Mouse (Mus musculus) embryonic facial prominence, embryonic 14.5 days (tissue): ENCODE measurements at regions not wholly inside any gene's neighbourhood (a gene's known extent, or its start where the extent isn't known, plus 50 kb on each side); places are given as distances from the start of the nearest gene placed in this dataset.
"Not testable (repeated sequence)": the region's sequence is repeated elsewhere in the genome, so short reads cannot be mapped to it uniquely, and the experiment has no call there.

ENCODE experiments used
- ATAC-seq: fragments of 200-750 bp; cut with Nextera tagmentation; 2 replicates; pipeline ENCODE4 v1.8.0; 2017; ENCODE audit warnings: low read depth, moderate number of reproducible peaks, moderate TSS enrichment
- DNase-seq: peaks from one replicate; pipeline ENCODE4 v3.0.0-alpha.2; 2015; ENCODE audit warnings: low spot score
- H3K27ac ChIP-seq: fragments of 300-500 bp; sonication (generic); replicated peaks from 2 replicates; pipeline ENCODE4 v1.5.1; 2014; ENCODE audit warnings: low read depth, mild to moderate bottlenecking, low read length, moderate library complexity
- H3K27me3 ChIP-seq: fragments of 300-500 bp; sonication (generic); replicated peaks from 2 replicates; pipeline ENCODE4 v1.6.1; 2014; ENCODE audit warnings: low read length; ENCODE audit not compliant: control insufficient read depth, insufficient read depth
- H3K36me3 ChIP-seq: fragments of 300-500 bp; sonication (generic); 2 replicates; pipeline ENCODE4 v1.6.1; 2014; ENCODE audit warnings: low read length, mixed read lengths; ENCODE audit not compliant: control insufficient read depth, insufficient read depth
- H3K4me1 ChIP-seq: fragments of 300-500 bp; sonication (generic); 2 replicates; pipeline ENCODE4 v1.6.1; 2014; ENCODE audit warnings: antibody characterized with exemption, low read length; ENCODE audit not compliant: control insufficient read depth, insufficient read depth
- H3K4me2 ChIP-seq: fragments of 300-500 bp; sonication (generic); 2 replicates; pipeline ENCODE4 v1.6.1; 2014; ENCODE audit warnings: low read depth, mild to moderate bottlenecking, low read length, moderate library complexity, mixed read lengths
- H3K4me3 ChIP-seq: fragments of 300-500 bp; sonication (generic); 2 replicates; pipeline ENCODE4 v1.5.1; 2014; ENCODE audit warnings: low read depth, mild to moderate bottlenecking, low read length
- H3K9ac ChIP-seq: fragments of 300-500 bp; sonication (generic); 2 replicates; pipeline ENCODE4 v1.6.1; 2014; ENCODE audit warnings: low read depth, mild to moderate bottlenecking, low read length, moderate library complexity, mixed read lengths
- H3K9me3 ChIP-seq: fragments of 300-500 bp; sonication (generic); 2 replicates; pipeline ENCODE4 v1.6.1; 2016; ENCODE audit warnings: low read length; ENCODE audit not compliant: control insufficient read depth
- WGBS: fragments of 180-500 bp; shearing (Covaris S2); extraction: QIAGEN DNeasy Blood & Tissue Kit; methylation state at CpG from one replicate; pipeline ENCODE4 v1.1.7; 2014; 5-methylcytosine and 5-hydroxymethylcytosine counted together

DNA sequence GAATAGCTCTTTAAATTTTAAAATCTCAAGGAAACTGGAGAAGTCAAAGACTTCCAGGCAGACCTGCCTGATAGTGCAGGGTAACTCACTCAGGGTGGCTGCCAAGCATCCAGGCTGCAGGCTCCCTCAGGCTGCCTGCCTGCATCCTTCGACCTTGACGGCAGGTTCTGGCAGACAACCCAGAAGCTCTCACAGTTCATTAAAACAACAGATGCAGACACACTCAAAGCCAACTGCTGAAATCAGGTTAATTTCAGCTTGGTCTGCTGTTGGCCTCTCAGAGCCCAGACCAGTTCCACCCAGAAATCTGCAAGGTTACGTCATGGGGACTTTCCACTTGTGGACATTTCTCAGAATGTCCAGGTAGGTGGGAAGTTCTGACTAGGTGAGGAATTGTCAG, 109.3 kb upstream of the Frmd4a start:
- ATAC-seq: peak; percentile 62; the same call in 1 of the 2 replicates
- no peak overlapping the region for H3K9ac ChIP-seq
- no peaks in the 10 kb centered on the region for H3K9me3 ChIP-seq
- 58% methylated on average over 3 of the region's 3 CpGs for WGBS
- peak; percentile 68 for DNase-seq
- no peak overlapping the region for H3K27ac ChIP-seq
- no peaks in the 10 kb centered on the region for H3K36me3 ChIP-seq
- no peak overlapping the region for H3K4me3 ChIP-seq
- H3K27me3 ChIP-seq: no peaks in the 10 kb centered on the region
- no peaks in the 10 kb centered on the region; the same call in 1 of the 2 replicates for H3K4me1 ChIP-seq
- no peak overlapping the region for H3K4me2 ChIP-seq

DNA sequence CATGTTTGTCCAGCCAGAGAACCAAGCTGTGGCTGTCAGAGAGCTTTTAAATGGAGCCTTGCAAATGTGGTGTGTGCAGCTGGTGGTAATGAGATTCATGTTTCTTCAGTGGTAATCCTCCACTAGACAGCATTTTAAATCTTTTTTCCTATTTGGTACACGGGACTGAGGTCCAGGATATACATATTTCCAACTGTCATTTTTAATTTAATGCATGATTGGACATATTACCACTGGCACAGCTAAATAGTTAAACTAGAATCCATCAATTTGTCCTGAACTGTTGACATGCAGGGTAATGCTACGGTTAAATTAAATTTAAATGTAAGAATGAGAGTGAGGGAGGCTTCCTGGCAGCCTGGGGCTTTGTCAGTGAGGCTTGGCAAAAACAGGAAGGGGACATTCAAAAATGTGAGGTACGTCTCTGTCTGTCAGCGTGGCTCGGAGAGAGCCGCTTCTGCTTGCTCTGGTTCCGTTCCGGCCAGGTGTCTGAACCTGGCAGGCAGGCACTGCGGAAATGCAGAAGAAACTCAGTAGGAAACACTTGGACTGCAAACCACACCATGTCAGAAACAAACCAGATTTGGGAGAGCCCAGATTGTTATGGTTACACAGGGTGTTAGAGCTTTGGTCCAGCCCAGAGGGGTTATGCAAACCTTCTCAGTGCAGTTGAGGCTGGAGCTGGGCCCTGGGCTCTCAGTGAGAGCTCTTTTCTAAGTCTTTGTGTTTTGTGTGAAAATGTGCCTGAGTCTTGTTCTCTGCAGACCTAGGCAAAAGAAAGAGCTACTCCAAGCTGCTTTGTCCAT, 107.2 kb upstream of the Frmd4a start:
- 39% methylated on average over 9 of the region's 9 CpGs for WGBS
- peak; percentile 60; the same call in 1 of the 2 replicates for ATAC-seq
- no peak overlapping the region for H3K27ac ChIP-seq
- H3K27me3 ChIP-seq: no peaks in the 10 kb centered on the region
- H3K9me3 ChIP-seq: no peaks in the 10 kb centered on the region
- peak; percentile 63 for DNase-seq
- no peaks in the 10 kb centered on the region for H3K36me3 ChIP-seq
- no peaks in the 10 kb centered on the region; the same call in 1 of the 2 replicates for H3K4me1 ChIP-seq
- no peak overlapping the region for H3K4me2 ChIP-seq
- no peak overlapping the region for H3K9ac ChIP-seq
- no peak overlapping the region for H3K4me3 ChIP-seq

DNA sequence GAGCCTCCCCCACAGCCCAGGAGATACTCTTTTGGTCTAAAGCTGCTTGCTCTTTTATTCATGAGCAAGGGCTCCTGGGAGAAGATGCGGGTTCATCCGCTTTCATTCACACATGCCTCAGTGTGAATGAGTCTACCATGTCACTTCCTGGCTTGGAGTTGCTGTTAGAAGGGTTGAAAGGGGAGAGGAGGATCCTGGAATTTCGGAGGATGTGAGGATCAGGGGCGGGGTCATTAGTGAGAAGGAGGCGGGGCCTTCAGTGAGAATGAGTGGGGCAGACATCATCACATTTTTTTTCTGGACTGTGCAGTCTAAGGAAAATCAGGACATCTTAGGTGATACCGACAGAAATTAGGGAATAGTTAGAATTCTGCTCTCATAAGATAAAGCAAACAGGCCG, 102.4 kb upstream of the Frmd4a start:
- no peaks in the 10 kb centered on the region for H3K27me3 ChIP-seq
- no peak overlapping the region for H3K4me3 ChIP-seq
- WGBS: 80% methylated on average over 7 of the region's 7 CpGs
- no peaks in the 10 kb centered on the region for H3K4me1 ChIP-seq
- no peaks in the 10 kb centered on the region for H3K9me3 ChIP-seq
- no peak overlapping the region for H3K4me2 ChIP-seq
- ATAC-seq (no peak), DNase-seq (no peak)
- H3K36me3 ChIP-seq: no peaks in the 10 kb centered on the region
- no peak overlapping the region for H3K27ac ChIP-seq
- H3K9ac ChIP-seq: no peak overlapping the region

DNA sequence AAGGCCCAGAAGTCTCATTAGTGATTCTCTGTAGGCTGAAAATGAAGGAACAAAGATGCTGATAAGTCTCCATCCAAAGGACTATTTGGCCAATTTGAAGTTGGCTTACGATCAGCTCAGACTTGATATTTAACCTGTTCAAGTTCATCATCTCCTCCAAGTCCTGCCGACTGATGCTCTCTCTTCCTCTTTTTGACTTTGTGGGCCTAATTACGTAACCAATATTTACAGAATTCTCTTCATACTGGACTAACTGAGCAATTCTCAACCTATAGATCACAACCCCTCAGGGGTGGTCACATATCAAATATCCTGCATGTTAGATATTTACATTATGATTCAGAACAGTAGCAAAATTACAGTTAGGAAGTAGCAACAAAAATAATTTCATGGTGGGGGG, 101.2 kb upstream of the Frmd4a start:
- Histone ChIP-seq H3K4me3 (no peak overlapping the region), H3K9me3 (no peaks in the 10 kb centered on the region), H3K27ac (no peak overlapping the region), H3K27me3 (no peaks in the 10 kb centered on the region), H3K4me1 (no peaks in the 10 kb centered on the region), H3K36me3 (no peaks in the 10 kb centered on the region), H3K9ac (no peak overlapping the region), H3K4me2 (no peak overlapping the region)
- WGBS: 93% methylated on average over 3 of the region's 3 CpGs
- ATAC-seq (no peak), DNase-seq (no peak)

DNA sequence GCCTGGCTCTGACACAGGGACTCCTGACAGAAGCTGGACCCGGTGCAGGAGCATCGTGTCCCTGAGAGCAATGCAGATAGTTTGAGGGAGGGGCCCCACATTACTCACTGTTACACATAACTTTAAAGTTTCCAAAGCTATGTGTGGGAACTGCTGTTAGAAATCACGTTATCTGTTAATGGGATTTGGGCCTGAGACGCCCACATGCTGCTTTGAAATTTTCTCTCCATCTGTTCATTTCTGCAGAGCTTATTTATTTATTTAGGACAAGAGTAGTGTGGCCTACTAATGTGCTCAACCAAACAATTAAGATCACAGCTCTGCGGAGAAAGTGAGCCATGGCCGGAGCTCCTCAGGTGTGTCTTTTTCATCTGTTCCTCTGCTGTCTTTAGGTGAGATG, 99.4 kb upstream of the Frmd4a start:
- ATAC-seq (no peak), DNase-seq (no peak)
- Histone ChIP-seq H3K4me3 (no peak overlapping the region), H3K27me3 (no peaks in the 10 kb centered on the region), H3K27ac (no peak overlapping the region), H3K4me2 (no peak overlapping the region), H3K4me1 (no peaks in the 10 kb centered on the region), H3K9me3 (no peaks in the 10 kb centered on the region), H3K9ac (no peak overlapping the region), H3K36me3 (no peaks in the 10 kb centered on the region)
- 69% methylated on average over 6 of the region's 6 CpGs for WGBS

DNA sequence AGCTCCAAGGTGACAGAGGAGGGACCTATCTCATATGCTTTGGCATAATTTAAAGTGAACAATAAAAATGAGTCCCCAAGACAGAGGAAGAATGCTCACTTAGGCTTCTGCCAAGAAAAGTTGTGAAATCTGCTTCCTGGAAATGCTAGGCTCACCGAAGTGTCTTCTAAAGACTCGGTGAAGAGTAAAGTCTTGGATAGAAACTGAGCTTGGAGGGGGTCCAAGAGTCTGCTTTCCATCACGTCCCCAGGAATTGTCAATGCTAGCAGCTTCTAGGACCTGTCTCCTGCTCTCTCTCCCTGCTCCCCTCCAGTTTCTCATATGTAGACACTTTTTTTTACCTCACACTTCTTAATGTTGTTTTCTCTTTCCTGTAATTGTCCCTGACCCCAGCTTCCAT, 97.6 kb upstream of the Frmd4a start:
- Histone ChIP-seq H3K27ac (no peak overlapping the region), H3K27me3 (no peaks in the 10 kb centered on the region), H3K9ac (no peak overlapping the region), H3K36me3 (no peaks in the 10 kb centered on the region), H3K4me2 (no peak overlapping the region), H3K4me1 (no peaks in the 10 kb centered on the region), H3K4me3 (no peak overlapping the region), H3K9me3 (no peaks in the 10 kb centered on the region)
- peak; percentile 57 for DNase-seq
- no peak for ATAC-seq
- WGBS: 72% methylated on average over 3 of the region's 3 CpGs

DNA sequence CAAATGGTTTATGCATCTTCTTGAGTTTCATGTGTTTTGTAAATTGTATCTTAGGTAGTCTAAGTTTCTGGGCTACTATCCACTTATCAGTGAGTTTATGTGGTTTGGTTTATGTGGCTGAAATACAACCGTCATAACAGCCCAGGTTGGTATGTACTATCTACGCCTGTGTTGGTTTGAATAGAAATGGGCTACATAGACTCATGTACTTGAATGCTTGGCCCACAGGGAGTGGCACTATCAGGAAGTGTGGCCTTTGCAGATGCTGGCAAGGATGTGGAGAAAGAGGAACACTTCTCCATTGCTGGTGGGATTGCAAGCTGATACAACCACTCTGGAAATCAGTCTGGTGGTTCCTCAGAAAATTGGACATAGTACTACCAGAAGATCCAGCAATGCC, 96.4 kb upstream of the Frmd4a start:
- not testable (repeated sequence) for H3K4me1 ChIP-seq, H3K4me2 ChIP-seq, H3K27ac ChIP-seq, H3K36me3 ChIP-seq, H3K4me3 ChIP-seq, H3K9me3 ChIP-seq, H3K27me3 ChIP-seq, DNase-seq, H3K9ac ChIP-seq, ATAC-seq
- WGBS: 89% methylated on average over 2 of the region's 2 CpGs

DNA sequence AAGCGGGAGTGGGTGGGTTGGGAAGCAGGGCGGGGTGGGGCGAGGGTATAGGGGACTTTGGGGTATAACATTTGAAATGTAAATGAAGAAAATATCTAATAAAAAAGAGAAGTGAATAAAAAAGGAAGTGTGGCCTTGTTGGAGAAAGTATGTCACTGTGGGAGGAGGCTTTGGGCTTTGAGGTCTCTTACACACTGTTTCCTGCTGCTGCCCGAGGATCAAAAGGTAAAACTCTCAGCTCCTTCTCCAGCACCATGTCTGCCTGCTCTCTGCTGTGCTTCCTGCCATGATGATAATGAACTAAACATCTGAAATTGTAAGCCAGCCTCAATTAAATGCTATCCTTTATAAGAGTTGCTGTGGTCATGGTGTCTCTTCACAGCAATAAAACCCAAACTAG, 94.8 kb upstream of the Frmd4a start:
- Histone ChIP-seq H3K9me3 (no peaks in the 10 kb centered on the region), H3K9ac (no peak overlapping the region), H3K27me3 (no peaks in the 10 kb centered on the region), H3K4me3 (no peak overlapping the region), H3K4me1 (no peaks in the 10 kb centered on the region), H3K4me2 (no peak overlapping the region), H3K27ac (no peak overlapping the region), H3K36me3 (no peaks in the 10 kb centered on the region)
- DNase-seq: no peak
- 86% methylated on average over 4 of the region's 4 CpGs for WGBS
- ATAC-seq: no peak

DNA sequence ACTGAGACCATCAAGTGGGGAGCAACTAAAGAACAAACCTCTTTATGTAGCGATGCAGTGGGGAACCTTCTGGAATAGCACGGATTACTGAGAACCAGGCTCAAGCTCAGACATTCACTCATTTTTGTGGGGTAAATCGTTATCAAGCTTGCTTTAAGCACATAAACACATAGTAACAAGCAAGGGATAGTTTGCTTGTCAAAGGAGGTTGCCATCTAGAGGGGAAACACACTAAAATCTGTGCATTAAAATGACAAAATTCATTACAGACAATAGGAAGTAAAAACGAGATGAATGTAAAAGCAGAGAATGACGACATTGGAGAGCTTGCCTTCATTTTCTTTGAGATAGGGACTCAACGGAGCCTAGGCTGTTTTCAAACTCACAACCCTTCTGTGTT, 92.8 kb upstream of the Frmd4a start:
- no peak overlapping the region for H3K4me2 ChIP-seq
- no peak overlapping the region for H3K9ac ChIP-seq
- no peak overlapping the region for H3K27ac ChIP-seq
- no peaks in the 10 kb centered on the region for H3K36me3 ChIP-seq
- H3K4me3 ChIP-seq: no peak overlapping the region
- no peaks in the 10 kb centered on the region for H3K4me1 ChIP-seq
- ATAC-seq (no peak), DNase-seq (no peak)
- no peaks in the 10 kb centered on the region for H3K27me3 ChIP-seq
- 74% methylated on average over 6 of the region's 6 CpGs for WGBS
- H3K9me3 ChIP-seq: no peaks in the 10 kb centered on the region
